Mouse (Mus musculus) skeletal muscle tissue, adult 2 months (tissue): ENCODE data around the gene Slc37a1.

ENCODE experiments used
- DNase-seq: peaks from one replicate; pipeline ENCODE4 v3.0.0-alpha.2; 2012; ENCODE audit warnings: low read depth, low spot score

The Slc37a1 gene

GRCm38 (mm10) chr17:31400294-31400693 is 113.7 kb downstream of the Slc37a1 start:
- no peak for DNase-seq
